Mouse (Mus musculus) left cerebral cortex, adult 2 months (tissue): ENCODE results near the gene Hist1h3a. TPM values are rescaled to one million over a fixed set of nuclear protein-coding genes. Genes with fewer than 3 reads are reported as not detected.
A peak's percentile ranks its signal among the peaks of the same experiment; 100 is the strongest.

Source experiments
- DNase-seq, 2 experiments: peaks; one replicate each; pipeline ENCODE4 v3.0.0; 2021 to 2022; ENCODE audit warnings: low spot score in 2 of 2, mixed read lengths in 1 of 2; ENCODE audit errors: extremely low spot score in 1 of 2
- H3K27ac ChIP-seq: fragments of 200-600 bp; 2 replicates; pipeline ENCODE4 v1.8.1; 2022
- H3K4me3 ChIP-seq: fragments of 200-600 bp; 2 replicates; pipeline ENCODE4 v1.8.1; 2022
- CTCF ChIP-seq: fragments of 200-600 bp; IDR thresholded peaks from 2 replicates; pipeline ENCODE4 v1.8.1; 2022; ENCODE audit warnings: antibody characterized with exemption, mild to moderate bottlenecking, moderate library complexity
- intact Hi-C: fragments of 180-260 bp; cut with DNase I; formaldehyde crosslinking; loops from one replicate; pipeline ENCODE4 v1.15.1; 2025
- total RNA-seq, 2 experiments: library from RNA; stranded (reverse); gene quantifications; 2 replicates each; pipeline ENCODE4 v1.2.3; 2021

The Hist1h3a gene
- total RNA-seq, 2 experiments from 2014 or later = 31.1 to 37.0 TPM

DNA sequence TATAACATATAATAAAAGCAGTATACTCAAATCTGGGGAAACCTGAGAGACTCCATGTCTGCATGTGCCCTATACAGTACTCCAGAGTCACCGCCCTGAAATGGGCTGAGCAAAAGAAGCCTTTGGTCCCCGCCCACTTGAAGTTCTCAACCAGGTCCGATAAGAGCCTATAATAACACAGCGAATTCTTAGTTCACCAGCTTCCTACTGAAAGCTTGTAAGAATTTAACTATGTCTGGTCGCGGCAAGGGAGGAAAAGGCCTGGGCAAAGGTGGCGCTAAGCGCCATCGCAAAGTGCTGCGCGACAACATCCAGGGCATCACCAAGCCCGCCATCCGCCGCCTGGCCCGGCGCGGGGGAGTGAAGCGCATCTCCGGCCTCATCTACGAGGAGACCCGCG is 5.4 kb downstream of the Hist1h3a start, which contains the start of gene Hist1h4b:
Gene Hist1h4b, plus strand, starts transcription at position 224 of the 400 bp plus-strand sequence.
- Histone ChIP-seq H3K27ac (peak within 1 kb of the TSS; percentile 75), H3K4me3 (peak within 1 kb of the TSS; percentile 40)
- no peak for TF ChIP-seq CTCF
- intact Hi-C loops = no loop called here
- peak; percentile 82 to 88 for DNase-seq

DNA sequence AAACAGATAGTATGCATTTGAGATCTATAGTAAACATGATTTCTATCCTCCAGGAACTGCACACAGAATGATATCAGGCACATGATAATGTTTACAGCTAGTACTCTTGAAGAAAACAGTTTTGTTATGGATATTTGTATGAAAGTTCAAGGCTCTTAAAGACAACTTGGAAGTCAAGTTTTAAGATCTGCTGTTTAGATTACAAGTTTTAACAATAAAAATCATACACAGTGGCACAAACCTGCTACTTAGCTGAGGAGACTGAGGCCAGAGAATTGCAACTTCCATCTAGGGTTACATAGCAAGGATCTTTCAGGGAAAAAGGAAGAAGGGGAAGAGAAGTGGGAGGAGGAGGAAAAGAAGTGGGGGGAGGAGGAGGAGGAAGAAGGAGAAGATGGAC is 7.2 kb downstream of the Hist1h3a start:
- no peak for TF ChIP-seq CTCF
- intact Hi-C loops = loop anchor here (5.0 kb wide), 1 partner anchor 2003 kb away; the partner anchor contains the start of genes Hist1h2ak, Hist1h2bn and Hist1h4k
- Histone ChIP-seq H3K27ac (no peak overlapping the region), H3K4me3 (no peak overlapping the region)
- DNase-seq = no peak

DNA sequence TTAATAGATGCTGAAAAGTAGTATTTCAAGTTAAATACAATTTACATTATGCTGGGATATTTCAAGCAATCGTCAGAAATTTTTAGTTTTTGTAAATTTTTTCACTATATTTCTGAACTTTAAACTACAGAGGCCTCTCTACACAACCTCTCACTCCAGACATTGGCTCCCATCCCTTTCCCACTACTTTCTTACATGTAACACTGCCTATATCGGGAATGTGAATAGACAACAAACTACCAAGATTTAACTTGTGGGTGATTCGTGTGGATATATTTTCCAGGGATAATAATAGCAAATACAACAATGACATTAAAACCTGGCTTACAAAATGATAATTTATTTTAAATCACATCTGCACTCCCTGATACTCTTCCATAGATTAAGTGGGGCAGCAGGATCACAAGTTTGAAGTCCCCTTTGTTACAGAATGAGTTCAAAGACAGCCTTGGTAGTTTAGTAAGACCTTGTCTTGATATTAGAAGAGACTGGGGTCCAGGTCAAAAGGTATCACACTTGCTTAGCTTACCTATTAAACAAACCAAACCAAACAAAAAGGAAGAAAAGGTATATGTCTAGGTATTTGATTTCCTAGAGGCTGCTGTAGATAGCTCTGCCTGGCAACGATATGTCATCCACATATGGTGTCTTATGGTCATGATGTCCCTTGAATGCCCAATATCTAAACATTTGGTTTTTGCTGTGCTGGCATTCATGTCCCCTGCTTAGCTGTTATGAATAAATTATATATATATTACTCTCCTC is 8.7 kb downstream of the Hist1h3a start:
- no peak overlapping the region for H3K27ac ChIP-seq
- no peak for DNase-seq
- H3K4me3 ChIP-seq = no peak overlapping the region
- no peak for TF ChIP-seq CTCF
- intact Hi-C loops = loop anchor here (5.0 kb wide), 1 partner anchor 2001 kb away; the partner anchor contains the start of genes Hist1h2ak, Hist1h2bn and Hist1h4k

DNA sequence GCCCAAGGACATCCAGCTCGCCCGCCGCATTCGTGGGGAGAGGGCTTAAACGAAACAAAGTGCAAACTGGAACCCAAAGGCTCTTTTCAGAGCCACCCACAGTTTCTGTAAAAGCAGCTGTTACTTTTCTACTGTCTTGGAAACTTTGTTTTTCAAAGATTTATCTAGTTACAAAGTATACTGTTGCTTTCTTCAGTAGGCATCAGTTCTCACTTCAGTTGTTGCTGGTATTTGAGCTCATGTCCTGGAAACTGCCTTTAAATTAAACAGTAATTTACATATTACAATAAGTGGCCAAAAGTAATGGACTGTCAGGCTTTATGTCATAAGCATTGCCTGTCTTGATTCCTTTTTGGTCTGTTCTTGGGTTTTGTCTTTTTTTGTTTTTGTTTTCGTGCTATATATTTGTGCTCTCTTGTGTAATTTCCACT is 9.4 kb downstream of the Hist1h3a start:
- intact Hi-C loops = loop anchor here (5.0 kb wide), 1 partner anchor 2000 kb away; the partner anchor contains the start of genes Hist1h2ak, Hist1h2bn and Hist1h4k
- DNase-seq = no peak
- no peak for TF ChIP-seq CTCF
- no peak overlapping the region for H3K27ac ChIP-seq
- H3K4me3 ChIP-seq = no peak overlapping the region

DNA sequence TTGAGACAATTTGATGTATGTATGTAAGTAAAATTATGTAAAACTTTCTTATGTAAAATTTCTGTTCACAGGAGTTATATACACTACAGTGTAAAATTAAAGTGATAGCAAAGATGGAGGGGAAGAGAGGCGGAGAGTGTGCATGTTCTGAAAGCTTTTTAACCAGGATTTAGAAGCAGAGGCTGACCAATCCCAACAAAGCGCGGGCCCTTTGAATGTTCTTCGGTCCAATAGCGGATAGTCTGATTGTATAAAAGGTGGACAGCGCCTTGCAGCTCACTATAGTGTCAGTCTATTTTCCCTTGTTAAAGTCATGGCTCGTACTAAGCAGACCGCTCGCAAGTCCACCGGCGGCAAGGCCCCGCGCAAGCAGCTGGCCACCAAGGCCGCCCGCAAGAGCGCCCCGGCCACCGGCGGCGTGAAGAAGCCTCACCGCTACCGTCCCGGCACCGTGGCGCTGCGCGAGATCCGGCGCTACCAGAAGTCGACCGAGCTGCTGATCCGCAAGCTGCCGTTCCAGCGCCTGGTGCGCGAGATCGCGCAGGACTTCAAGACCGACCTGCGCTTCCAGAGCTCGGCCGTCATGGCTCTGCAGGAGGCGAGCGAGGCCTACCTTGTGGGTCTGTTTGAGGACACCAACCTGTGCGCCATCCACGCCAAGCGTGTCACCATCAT is 10.0 kb downstream of the Hist1h3a start, which contains the start of gene Hist1h3b:
Gene Hist1h3b, plus strand, starts transcription at position 201 of the 675 bp plus-strand sequence.
- H3K4me3 ChIP-seq = peak within 1 kb of the TSS; percentile 48
- TF ChIP-seq CTCF = peak; percentile 1; the same call in 1 of the 2 replicates
- intact Hi-C loops = loop anchor here (5.0 kb wide), 1 partner anchor 2000 kb away; the partner anchor contains the start of genes Hist1h2ak, Hist1h2bn and Hist1h4k
- peak; percentile 89 to 93 for DNase-seq
- H3K27ac ChIP-seq = peak within 1 kb of the TSS; percentile 88

DNA sequence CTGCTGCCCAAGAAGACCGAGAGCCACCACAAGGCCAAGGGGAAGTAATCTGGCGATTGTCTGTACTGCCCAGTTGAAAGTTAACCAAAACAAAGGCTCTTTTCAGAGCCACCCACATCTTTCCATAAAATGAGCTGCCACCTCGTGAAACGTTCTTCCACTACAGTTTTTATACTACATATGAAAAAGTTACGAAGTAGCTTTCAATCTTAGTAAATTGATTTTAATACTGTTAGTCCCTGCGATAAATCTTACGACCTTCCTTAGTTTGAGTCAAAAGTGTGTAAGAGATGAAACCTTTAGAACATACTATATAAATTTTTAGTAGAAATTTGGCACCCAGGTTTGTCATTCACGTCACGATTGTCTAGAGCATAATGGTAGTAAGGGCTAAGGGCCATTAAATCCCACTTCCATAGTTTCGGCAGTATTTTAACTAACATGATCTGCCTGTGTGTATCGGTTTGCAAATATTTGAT is 10.7 kb downstream of the Hist1h3a start:
- intact Hi-C loops = loop anchor here (5.0 kb wide), 1 partner anchor 1999 kb away; the partner anchor contains the start of genes Hist1h2ak, Hist1h2bn and Hist1h4k
- TF ChIP-seq CTCF = no peak
- H3K4me3 ChIP-seq = peak overlapping the region; percentile 41

DNA sequence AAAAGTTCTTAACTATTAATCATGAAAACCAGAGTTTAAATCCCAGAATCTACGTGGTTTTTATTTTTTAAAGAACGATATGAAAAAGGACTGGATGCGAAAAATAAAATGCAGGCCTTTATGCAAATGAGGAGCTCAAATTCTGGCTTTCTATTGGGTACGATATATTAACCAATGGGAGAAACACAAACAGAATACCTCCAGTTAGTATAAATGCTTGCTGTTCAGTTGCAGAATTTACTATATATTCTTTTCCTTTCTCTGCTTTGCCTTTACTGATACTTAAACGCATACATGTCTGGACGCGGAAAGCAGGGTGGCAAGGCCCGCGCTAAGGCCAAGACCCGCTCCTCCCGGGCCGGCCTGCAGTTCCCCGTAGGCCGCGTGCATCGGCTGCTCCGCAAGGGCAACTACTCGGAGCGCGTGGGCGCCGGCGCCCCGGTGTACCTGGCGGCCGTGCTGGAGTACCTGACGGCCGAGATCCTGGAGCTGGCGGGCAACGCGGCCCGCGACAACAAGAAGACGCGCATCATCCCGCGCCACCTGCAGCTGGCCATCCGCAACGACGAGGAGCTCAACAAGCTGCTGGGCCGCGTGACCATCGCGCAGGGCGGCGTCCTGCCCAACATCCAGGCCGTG is 11.2 kb downstream of the Hist1h3a start, which contains the start of gene Hist1h2ab:
Gene Hist1h2ab, plus strand, starts transcription at position 288 of the 639 bp plus-strand sequence.
- Histone ChIP-seq H3K4me3 (peak within 1 kb of the TSS; percentile 48), H3K27ac (peak within 1 kb of the TSS; percentile 88)
- peak; percentile 46 to 49 for DNase-seq
- intact Hi-C loops = loop anchor here (5.0 kb wide), 1 partner anchor 1999 kb away; the partner anchor contains the start of genes Hist1h2ak, Hist1h2bn and Hist1h4k

More for the DNA sequence above, 10.7 kb downstream of the Hist1h3a start:
- DNase-seq = no peak
- peak overlapping the region; percentile 81; the same call in 1 of the 2 replicates for H3K27ac ChIP-seq

DNA sequence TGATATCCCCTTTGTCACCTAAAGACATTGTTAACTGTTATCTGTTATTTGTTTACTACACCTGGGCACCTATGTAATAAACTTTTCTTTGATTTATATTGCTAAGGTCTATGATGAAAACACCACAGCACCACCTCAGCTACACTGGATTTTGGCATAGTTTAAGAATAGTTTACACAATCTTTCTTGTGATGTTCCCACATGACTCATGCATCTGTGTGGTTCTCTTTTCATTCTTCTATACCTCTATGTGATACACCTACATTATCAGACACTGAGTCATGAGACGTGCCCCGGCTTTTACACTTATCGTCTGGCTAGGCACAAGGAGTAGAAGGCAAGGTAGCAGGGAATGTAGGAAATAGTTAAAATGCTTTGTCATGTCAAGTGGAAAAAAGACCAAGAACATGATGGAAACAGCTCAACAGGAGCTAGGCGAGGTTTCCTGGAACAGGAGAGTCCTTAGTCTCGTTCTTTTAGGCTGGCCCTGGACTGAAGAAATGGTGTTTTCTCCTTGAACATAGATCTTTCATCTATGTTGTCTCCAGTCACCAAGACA is 12.5 kb downstream of the Hist1h3a start:
- no peak for DNase-seq
- Histone ChIP-seq H3K4me3 (no peak overlapping the region), H3K27ac (no peak overlapping the region)
- no peak for TF ChIP-seq CTCF
- intact Hi-C loops = loop anchor here (5.0 to 10.0 kb wide), 2 partner anchors 315 to 1997 kb away; partner anchors contain the start of genes Hist1h2ak, Hist1h2bn and Hist1h4k

DNA sequence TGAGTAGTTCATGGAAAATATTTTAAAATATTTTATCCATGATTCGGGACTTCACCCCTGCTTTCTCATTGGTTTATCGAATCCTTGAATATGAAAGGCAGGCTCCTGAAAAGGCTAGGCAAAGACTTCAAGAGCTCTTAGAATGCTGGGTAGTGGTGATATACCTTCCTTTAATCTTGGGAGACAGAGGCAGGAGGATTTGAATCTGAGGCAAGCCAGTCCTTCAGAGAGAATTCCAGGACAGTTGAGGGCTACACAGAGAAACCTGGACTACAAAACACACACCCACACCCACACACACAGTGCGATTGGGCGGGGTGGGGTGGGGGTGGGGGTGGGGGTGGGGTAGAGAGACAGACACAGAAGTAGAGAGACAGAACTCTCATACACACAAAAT is 14.3 kb downstream of the Hist1h3a start:
- H3K4me3 ChIP-seq = no peak overlapping the region
- intact Hi-C loops = loop anchor here (2.0 to 10.0 kb wide), 2 partner anchors 165 to 313 kb away; no protein-coding TSS in a partner anchor

DNA sequence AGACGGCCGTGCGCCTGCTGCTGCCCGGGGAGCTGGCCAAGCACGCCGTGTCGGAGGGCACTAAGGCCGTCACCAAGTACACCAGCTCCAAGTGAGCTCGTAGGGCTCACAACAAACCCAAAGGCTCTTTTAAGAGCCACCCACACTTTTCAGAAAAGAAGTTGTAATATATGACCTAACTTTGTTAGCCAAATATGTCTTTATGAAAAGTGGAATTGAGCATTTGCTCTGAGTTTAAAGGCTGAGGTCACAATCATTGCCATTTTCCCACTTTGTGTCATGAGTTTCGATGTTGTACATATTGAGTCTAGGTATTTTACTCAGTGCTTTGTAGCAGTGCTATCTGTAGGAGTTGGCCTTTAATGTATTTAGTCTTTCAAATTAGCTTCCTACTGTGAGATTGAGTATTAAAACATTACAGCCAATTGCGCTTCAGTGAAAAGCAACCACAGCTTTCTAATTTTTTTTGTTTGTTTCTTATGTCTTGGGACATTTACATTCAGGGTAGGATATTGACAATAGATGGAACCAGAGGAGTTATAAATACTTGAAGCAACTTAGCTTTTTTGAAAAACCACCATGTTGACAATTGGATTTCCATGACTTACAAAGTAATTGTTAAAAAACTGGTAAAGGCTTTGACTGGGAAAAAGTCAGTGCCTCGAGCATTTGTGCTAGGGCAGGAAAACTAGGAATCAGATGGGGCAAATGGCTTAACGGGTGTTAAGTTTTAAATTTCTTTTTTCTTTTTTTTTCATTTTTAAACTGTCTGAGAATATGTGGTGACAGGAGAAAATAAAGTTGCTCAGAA is 14.9 kb downstream of the Hist1h3a start:
- no peak for DNase-seq
- peak overlapping the region; percentile 98 for H3K27ac ChIP-seq
- H3K4me3 ChIP-seq = peak overlapping the region; percentile 55
- intact Hi-C loops = loop anchor here (2.0 to 10.0 kb wide), 2 partner anchors 164 to 312 kb away; no protein-coding TSS in a partner anchor
- no peak for TF ChIP-seq CTCF

More for the DNA sequence above, 14.3 kb downstream of the Hist1h3a start:
- TF ChIP-seq CTCF = no peak
- no peak for DNase-seq
- 0 out of 2 replicates have a peak overlapping the region, but pooled peaks have one; percentile 11 for H3K27ac ChIP-seq

DNA sequence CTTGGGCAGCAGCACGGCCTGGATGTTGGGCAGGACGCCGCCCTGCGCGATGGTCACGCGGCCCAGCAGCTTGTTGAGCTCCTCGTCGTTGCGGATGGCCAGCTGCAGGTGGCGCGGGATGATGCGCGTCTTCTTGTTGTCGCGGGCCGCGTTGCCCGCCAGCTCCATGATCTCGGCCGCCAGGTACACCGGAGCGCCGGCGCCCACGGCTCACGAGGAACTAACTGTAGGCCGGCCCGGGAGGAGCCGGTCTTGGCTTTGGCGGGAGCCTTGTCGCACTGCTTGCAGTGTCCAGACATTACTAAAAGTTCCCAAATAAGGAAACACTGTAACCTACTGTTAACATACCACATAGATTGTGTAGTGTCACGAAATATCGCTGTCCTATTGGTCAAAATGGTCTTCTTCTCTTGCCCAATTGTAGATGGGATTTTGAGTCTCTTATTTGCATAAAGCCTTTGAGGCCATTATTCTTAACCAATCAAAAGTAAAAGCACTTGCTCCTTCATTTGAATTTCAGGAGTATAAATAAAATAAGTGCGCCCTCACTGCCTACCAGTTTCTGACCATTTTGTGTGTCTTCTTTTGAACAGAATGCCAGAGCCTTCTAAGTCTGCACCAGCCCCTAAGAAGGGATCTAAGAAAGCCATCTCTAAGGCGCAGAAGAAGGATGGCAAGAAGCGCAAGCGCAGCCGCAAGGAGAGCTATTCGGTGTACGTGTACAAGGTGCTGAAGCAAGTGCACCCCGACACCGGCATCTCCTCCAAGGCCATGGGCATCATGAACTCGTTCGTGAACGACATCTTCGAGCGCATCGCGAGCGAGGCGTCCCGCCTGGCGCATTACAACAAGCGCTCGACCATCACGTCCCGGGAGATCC is 15.7 kb downstream of the Hist1h3a start, which contains the start of gene Hist1h2bb:
Gene Hist1h2bb, plus strand, starts transcription at position 534 of the 880 bp plus-strand sequence.
- Histone ChIP-seq H3K4me3 (peak within 1 kb of the TSS; percentile 55), H3K27ac (peak within 1 kb of the TSS; percentile 98)
- DNase-seq = peak; percentile 66
- intact Hi-C loops = loop anchor here (2.0 to 10.0 kb wide), 2 partner anchors 164 to 312 kb away; no protein-coding TSS in a partner anchor
